Mouse (Mus musculus) v-Abl transformed pro-B cells (cell line): ENCODE measurements around the gene BC117090.
"Not testable (repeated sequence)": the region's sequence is repeated elsewhere in the genome, so short reads cannot be mapped to it uniquely, and the experiment has no call there.

ENCODE experiments used
- in situ Hi-C, 2 experiments: fragments of 400-800 bp; cut with MboI; formaldehyde crosslinking; loops; one replicate each; pipeline ENCODE4 v1.15.1; 2025; ENCODE audit not compliant: unreplicated experiment in 2 of 2

The BC117090 gene

GRCm38 (mm10) chr16:36334232-36334631, at the start of gene BC117090:
Gene BC117090, minus strand, starts transcription at chr16:36334332.
- in situ Hi-C loops = no loop called here

DNA sequence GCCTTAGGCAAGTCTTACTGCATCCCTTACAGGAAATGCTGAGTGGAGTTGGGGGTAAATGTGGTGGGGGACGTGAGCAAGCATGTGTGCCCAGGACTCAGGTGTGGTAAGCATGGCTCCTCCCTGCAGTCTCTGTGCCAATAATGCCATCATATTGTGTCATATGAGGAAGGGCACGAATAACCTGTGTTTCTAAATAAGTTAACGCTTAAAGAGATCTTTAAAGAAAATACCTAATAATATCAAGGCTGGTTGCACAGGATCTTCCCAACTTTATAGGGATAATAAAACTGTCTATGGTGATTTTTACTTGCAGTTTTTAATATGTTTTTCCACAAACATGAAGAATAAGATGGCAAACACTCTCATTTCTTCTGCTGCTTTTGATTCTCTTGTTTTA, 33.5 kb upstream of the BC117090 start, which contains the start of gene BC100530:
BC100530 (minus strand) TSS at position 101 of the 400 bp plus-strand sequence.
- in situ Hi-C loops = not testable (repeated sequence)

DNA sequence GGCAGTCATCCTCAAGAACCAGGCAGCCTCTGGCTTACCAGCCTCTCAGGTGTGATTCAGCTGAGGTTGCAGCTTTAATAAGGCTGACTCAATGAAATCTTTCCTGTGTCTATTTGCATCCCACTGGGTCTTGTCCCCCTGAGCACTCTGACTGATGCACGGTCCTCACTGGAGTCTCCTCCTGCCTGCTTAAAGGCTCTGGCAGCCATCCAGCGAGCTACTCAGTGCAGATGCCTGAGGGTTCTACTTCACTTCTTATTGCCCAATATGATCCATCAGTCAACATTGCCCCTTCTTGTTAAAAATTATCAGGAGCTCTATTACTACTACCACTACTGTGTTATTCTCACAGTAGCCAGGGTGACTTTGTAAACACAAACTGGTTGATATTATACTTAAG, 3.0 kb upstream of the BC117090 start:
- in situ Hi-C loops = no loop called here

- in situ Hi-C loops = no loop called here
Observed at GRCm38 (mm10) chr16:36319286-36319685, 14.8 kb downstream of the BC117090 start.

- in situ Hi-C loops = not testable (repeated sequence)
Observed at GRCm38 (mm10) chr16:36316111-36316510, 18.0 kb downstream of the BC117090 start.

GRCm38 (mm10) chr16:36307631-36308030, 26.5 kb downstream of the BC117090 start:
- in situ Hi-C loops = no loop called here

DNA sequence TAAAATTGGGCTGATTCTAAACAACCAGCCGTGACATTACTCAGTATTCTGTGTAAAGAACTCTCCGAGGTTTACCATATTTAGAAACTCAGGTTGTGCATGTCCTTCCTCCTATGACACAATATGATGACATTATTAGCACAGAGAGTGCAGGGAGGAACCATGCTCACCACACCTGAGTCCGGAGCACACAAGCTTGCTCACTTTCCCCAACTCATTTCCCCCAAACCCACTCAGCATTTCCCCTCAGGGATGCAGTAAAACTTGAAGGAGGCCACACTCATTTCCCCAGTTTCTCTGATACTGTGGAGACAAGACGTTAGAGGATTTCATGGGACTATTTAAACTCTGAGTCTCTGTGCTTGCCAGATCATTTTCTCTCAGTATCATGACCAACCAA, 45.0 kb downstream of the BC117090 start:
- in situ Hi-C loops = no loop called here

GRCm38 (mm10) chr16:36276796-36277195, 57.3 kb downstream of the BC117090 start, which contains the start of gene Stfa1:
Gene Stfa1, plus strand, starts transcription at chr16:36276951.
- in situ Hi-C loops = not testable (repeated sequence)
